In genomic region chr11:72032589-72032988, GRCm38 (mm10) we compare ENCODE assay signal across 32 mouse cellular contexts. TPM values are rescaled to one million over a fixed set of nuclear protein-coding genes. Genes with fewer than 3 reads are reported as not detected.
"Had no signal": no experiment of that assay in that cellular context is flagged by ENCODE, and none has a peak within 500 bp of the region (broad histone marks: within the 10 kb centered on the region; RNA-seq: fewer than 3 reads in every experiment).

No protein-coding gene starts in this region.

- DNase-seq: left cerebral cortex, postnatal 4 days; liver; liver, embryonic 13.5 days; liver, postnatal 0 days; lung, adult 18-20 months; lung, adult 2 months; lung, embryonic 14.5 days; lung, postnatal 10 days; lung, postnatal 14 days; lung, postnatal 36 days; lung, postnatal 4 days had no signal

- H3K9ac ChIP-seq: limb, embryonic 12.5 days; limb, embryonic 13.5 days; limb, embryonic 15.5 days; liver, embryonic 12.5 days; liver, embryonic 13.5 days; liver, embryonic 14.5 days; liver, embryonic 15.5 days; liver, postnatal 0 days; lung, embryonic 14.5 days; lung, embryonic 15.5 days; midbrain, embryonic 12.5 days; midbrain, embryonic 13.5 days; midbrain, embryonic 15.5 days; neural tube, embryonic 12.5 days had no signal

- H3K9me3 ChIP-seq: limb, embryonic 10.5 days; limb, embryonic 12.5 days; limb, embryonic 13.5 days; limb, embryonic 15.5 days; liver, embryonic 12.5 days; liver, embryonic 13.5 days; liver, embryonic 15.5 days; lung, embryonic 15.5 days; megakaryocyte, embryonic 14.5 days; midbrain, embryonic 10.5 days; midbrain, embryonic 12.5 days; midbrain, embryonic 13.5 days; midbrain, embryonic 15.5 days; neural tube, embryonic 12.5 days had no signal

- H3K4me3 ChIP-seq: left cerebral cortex, adult 2 months; limb, embryonic 10.5 days; limb, embryonic 12.5 days; limb, embryonic 13.5 days; limb, embryonic 15.5 days; liver, embryonic 12.5 days; liver, embryonic 13.5 days; liver, embryonic 15.5 days; lung, embryonic 15.5 days; megakaryocyte, embryonic 14.5 days; midbrain, embryonic 10.5 days; midbrain, embryonic 12.5 days; midbrain, embryonic 13.5 days; midbrain, embryonic 15.5 days; neural tube, embryonic 12.5 days had no signal

- H3K36me3 ChIP-seq: limb, embryonic 10.5 days; limb, embryonic 12.5 days; limb, embryonic 13.5 days; limb, embryonic 15.5 days; liver, embryonic 12.5 days; liver, embryonic 13.5 days; liver, embryonic 15.5 days; lung, embryonic 15.5 days; midbrain, embryonic 10.5 days; midbrain, embryonic 12.5 days; midbrain, embryonic 13.5 days; midbrain, embryonic 15.5 days; neural tube, embryonic 12.5 days had no signal

- ATAC-seq: liver, embryonic 12.5 days; liver, postnatal 0 days; lung, postnatal 0 days; midbrain, embryonic 13.5 days; midbrain, embryonic 15.5 days; midbrain, embryonic 16.5 days had no signal

- H3K27ac ChIP-seq: left cerebral cortex, adult 2 months; limb, embryonic 10.5 days; limb, embryonic 12.5 days; limb, embryonic 13.5 days; limb, embryonic 15.5 days; liver, embryonic 12.5 days; liver, embryonic 13.5 days; liver, embryonic 14.5 days; liver, embryonic 15.5 days; lung, embryonic 15.5 days; macrophage; midbrain, embryonic 10.5 days; midbrain, embryonic 12.5 days; midbrain, embryonic 13.5 days; midbrain, embryonic 15.5 days; neural tube, embryonic 12.5 days had no signal

- H3K27me3 ChIP-seq: midbrain, embryonic 15.5 days had no signal

- H3K4me2 ChIP-seq: limb, embryonic 12.5 days; limb, embryonic 13.5 days; limb, embryonic 15.5 days; liver, embryonic 11.5 days; liver, embryonic 12.5 days; liver, embryonic 13.5 days; liver, embryonic 15.5 days; lung, embryonic 14.5 days; lung, embryonic 15.5 days; midbrain, embryonic 11.5 days; midbrain, embryonic 12.5 days; midbrain, embryonic 13.5 days; midbrain, embryonic 15.5 days; neural tube, embryonic 12.5 days had no signal

- H3K4me1 ChIP-seq: limb, embryonic 12.5 days; liver, embryonic 15.5 days; lung, embryonic 15.5 days; midbrain, embryonic 12.5 days; neural tube, embryonic 12.5 days had no signal

RNA-seq across cellular contexts. Expression of gene Aipl1, which starts 4.7 kb away (rescaled TPM):
- polyA plus RNA-seq: liver, adult 2 months had no signal
